Mouse (Mus musculus): ENCODE results near the gene Dtl. TPM values are rescaled to one million over a fixed set of nuclear protein-coding genes. Genes with fewer than 3 reads are reported as not detected.

The Dtl gene
- polyA plus RNA-seq, 1 experiment from 2014 or later, result 39.9 TPM

Other genes with a start within 250 kb of the Dtl start
- 18.2 and 18.3 TPM in 2 replicates for gene Tmem206, start 249.6 kb downstream of the Dtl start, polyA plus RNA-seq (2015; fragmentation: Nextera tagmentation; extraction: Ambion mirVana)
- gene Ppp2r5a, start 172.3 kb downstream of the Dtl start, polyA plus RNA-seq (2015; fragmentation: Nextera tagmentation; extraction: Ambion mirVana), result 13.9 and 14.7 TPM in 2 replicates
- 46.1 and 47.8 TPM in 2 replicates for gene Ints7, start 92 bp upstream of the Dtl start, polyA plus RNA-seq (2015; fragmentation: Nextera tagmentation; extraction: Ambion mirVana)
- gene Lpgat1, start 142.3 kb upstream of the Dtl start, polyA plus RNA-seq (2015; fragmentation: Nextera tagmentation; extraction: Ambion mirVana), result 11.2 and 12.4 TPM in 2 replicates
- gene Nek2, start 245.9 kb upstream of the Dtl start, polyA plus RNA-seq (2015; fragmentation: Nextera tagmentation; extraction: Ambion mirVana), result 32.1 and 34.0 TPM in 2 replicates